Mouse (Mus musculus) gastrocnemius, adult 18-20 months (tissue): ENCODE measurements around the gene Gm16381. TPM values are rescaled to one million over a fixed set of nuclear protein-coding genes. Genes with fewer than 3 reads are reported as not detected.
"Not testable (repeated sequence)": the region's sequence is repeated elsewhere in the genome, so short reads cannot be mapped to it uniquely, and the experiment has no call there.

Source experiments
- DNase-seq: peaks from one replicate; pipeline ENCODE4 v3.0.0; 2021; ENCODE audit warnings: low spot score
- long read RNA-seq, 2 experiments: library from polyadenylated mRNA; stranded (forward); transcript quantifications; one replicate each; pipeline ENCODE4 v2.0.0; 2021
- total RNA-seq, 2 experiments: library from RNA; stranded (reverse); gene quantifications; 2 replicates each; pipeline ENCODE4 v1.2.3; 2021

Gm16381 gene
- not detected for total RNA-seq
- long read RNA-seq, experiment 1: 0 reads
- long read RNA-seq, experiment 2: 0 reads

DNA sequence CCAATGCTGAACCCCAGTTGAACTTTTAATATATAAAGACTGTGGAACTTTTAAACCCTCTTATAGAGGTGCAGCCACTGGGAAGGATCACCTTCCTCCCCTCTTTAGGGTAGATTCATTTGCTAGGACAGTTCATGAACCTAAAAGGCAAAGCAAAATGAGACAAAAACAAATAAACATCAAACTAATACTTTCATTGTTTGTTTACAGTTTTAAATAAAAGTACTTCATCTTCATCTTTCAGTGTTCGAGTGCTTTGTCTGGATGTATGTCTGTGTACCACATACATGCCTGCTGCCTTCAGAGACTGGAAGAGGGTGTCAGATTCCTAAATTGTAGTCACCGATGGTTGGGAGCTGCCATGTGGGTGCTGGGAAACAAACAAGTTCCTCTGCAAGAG, at the start of gene Gm16381:
Gene Gm16381, minus strand, starts transcription at position 101 of the 400 bp plus-strand sequence.
- not testable (repeated sequence) for DNase-seq

DNA sequence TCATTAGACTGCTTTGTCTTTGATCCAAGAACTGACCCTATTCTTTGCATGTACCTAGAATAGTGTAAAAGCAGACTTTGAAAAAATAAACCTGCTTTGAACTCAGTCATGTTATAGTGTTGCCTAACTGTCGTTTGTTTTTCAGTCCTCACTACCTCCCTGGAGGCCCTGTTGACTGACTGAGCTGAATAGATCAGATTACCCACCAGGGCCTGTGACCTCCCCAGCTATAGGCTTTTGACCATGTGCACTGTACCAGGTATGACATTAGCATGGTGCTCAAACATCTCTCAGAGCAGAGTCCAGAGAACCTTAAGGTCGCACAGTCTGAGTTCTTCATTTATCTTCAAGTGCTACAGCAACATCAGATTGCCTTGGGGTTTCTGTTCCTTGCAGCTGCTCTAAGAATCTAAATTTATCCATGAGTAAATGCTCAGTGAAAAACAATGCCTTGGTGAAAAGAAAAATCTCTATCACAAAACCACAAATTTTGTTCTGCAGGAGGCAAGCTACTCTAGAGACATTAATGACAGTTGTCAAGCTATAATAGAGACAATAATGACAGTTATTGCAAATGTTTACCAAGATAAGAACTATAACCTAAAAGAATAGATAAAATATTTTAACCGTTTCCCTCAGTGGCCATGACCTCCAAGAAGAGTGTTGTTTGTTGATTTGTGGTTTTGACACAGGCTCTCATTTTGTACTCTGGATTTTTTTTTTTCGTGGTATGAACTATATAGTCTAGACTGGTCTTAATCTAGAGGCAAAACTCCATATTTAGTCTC, 8.7 kb upstream of the Gm16381 start:
- not testable (repeated sequence) for DNase-seq

DNA sequence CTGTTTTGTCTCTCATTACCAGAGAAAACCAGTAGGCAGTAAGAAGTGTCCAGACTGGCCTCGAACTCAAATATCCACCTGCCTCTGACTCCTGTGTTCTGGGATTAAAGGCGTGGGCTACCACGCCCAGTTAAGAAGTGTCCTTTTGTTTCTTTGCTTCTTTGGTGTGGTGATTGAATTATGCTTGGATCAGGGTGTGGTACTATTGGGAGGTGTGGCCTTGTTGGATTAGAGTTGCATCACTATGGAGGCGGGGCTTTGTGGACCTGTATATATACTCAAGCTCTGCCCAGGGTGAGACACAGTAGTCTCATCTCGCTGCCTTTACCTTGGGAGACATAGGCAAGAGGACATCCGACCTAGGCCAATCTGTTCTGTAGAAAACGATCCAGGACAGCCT, 25.9 kb downstream of the Gm16381 start, which contains the start of gene Gm4027:
Gene Gm4027, plus strand, starts transcription at position 301 of the 400 bp plus-strand sequence.
- DNase-seq: not testable (repeated sequence)

DNA sequence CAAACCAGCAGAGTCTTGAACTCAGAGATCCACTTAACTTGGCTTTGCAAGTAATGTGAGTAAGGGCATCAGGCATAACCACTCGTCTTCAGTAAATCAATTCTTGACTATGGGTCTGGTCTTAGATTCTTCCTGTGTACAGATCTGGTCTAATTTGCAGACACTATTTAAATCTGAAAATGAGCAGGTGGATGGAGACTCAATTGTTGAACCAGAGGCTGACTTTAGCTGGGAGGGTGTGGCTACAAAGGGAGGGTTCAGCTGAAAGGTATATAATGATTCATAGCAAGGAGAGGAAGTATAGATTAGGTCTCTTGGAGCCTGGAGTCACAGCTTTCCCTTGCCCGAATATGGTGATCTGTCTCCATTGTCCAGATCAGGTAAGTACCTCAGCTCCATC, 42.0 kb downstream of the Gm16381 start, which contains the start of gene Oog1:
Gene Oog1, plus strand, starts transcription at position 301 of the 400 bp plus-strand sequence.
- not testable (repeated sequence) for DNase-seq

DNA sequence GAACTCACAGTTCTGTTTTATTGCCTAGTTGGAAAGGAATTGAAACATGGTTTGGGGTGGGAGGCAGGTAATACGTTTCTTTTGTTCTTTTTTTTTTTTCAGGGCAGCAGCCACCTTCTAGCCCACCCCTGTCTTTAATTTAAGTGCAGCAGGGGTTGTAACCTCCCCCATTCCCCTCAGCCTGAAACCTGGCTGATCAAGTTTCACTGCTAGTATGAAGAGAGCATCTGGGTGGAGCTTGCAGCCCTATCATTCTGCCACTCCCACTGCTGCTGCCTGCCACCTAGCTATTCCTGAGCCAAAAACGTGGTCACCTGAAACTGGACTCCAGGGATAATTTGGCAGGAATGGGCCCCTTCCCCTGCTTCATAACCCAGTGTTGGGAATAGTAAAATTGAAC, 43.0 kb downstream of the Gm16381 start:
- not testable (repeated sequence) for DNase-seq

Other genes with a start within 250 kb of the Gm16381 start
- gene Slirp, start 200.7 kb downstream of the Gm16381 start, total RNA-seq: 100 to 1,000 TPM; 159 to 162 TPM
- gene Alkbh1, start 200.6 kb downstream of the Gm16381 start, total RNA-seq: 1 to 10 TPM; 4.1 to 5.5 TPM
- gene Snw1, start 172.3 kb downstream of the Gm16381 start, total RNA-seq: 10 to 100 TPM; 48.5 to 49.7 TPM
- not detected for gene Gm5788, start 149.9 kb downstream of the Gm16381 start, total RNA-seq
- not detected for gene Gm8300, start 130.3 kb downstream of the Gm16381 start, total RNA-seq
- gene Oog1, start 41.9 kb downstream of the Gm16381 start, total RNA-seq: not detected
- gene Gm4027, start 25.8 kb downstream of the Gm16381 start, total RNA-seq: not detected
- gene Gm21319, start 131.1 kb upstream of the Gm16381 start, total RNA-seq: not detected
- gene Gm21936, start 150.9 kb upstream of the Gm16381 start, total RNA-seq: not detected
- not detected for gene BB287469, start 172.0 kb upstream of the Gm16381 start, total RNA-seq
- not detected for gene Gm2001, start 197.7 kb upstream of the Gm16381 start, total RNA-seq
- gene Gm2016, start 229.5 kb upstream of the Gm16381 start, total RNA-seq: not detected